Mouse (Mus musculus): ENCODE measurements around the gene Zbtb45. TPM values are rescaled to one million over a fixed set of nuclear protein-coding genes. Genes with fewer than 3 reads are reported as not detected.

Gene Zbtb45
- polyA plus RNA-seq, 1 experiment from 2014 or later: 29.8 TPM

DNA sequence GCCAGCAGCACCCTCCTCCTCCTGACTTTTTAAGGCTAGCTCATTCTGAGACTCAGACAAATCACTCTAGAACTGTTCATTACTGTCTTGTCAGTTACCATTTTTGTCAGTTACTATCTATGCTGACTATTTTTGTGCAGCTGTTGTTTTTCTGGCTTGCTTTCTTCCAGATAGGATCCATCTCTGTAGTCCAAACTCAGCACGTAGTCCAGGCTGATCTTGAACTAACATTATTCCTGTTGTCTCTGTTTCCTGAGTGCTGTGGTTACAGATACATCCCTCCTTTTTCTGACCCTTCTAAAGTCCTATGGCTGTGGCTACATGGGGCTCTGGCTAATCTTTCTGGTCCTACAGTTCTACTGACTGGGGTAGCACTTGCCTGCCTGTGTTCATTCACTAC, 29.3 kb upstream of the Zbtb45 start:
- peak overlapping the region; percentile 75 for H3K4me3 ChIP-seq (ENCODE audit: low read depth, low read length)
- peak overlapping the region; percentile 99 for H3K27ac ChIP-seq (ENCODE audit: low read depth)
- H3K27me3 ChIP-seq (ENCODE audit: insufficient read depth, low read length): peaks cover 17% of the 10 kb centered on the region
- peak overlapping the region; percentile 70 for H3K4me2 ChIP-seq
- TF ChIP-seq CTCF (IDR thresholded peaks at IDR 0.05; ENCODE audit: low read depth): no peak
- no peaks in the 10 kb centered on the region; the same call in 1 of the 2 replicates for H3K9me3 ChIP-seq (ENCODE audit: low read depth, low read length)
- 75% methylated on average over 1 of the region's 1 CpGs for WGBS
- ATAC-seq (ENCODE audit: insufficient read depth): no peak
- peaks cover 18% of the 10 kb centered on the region for H3K36me3 ChIP-seq (ENCODE audit: insufficient read depth)
- no peaks in the 10 kb centered on the region for H3K4me1 ChIP-seq (ENCODE audit: insufficient read depth)
- peak overlapping the region; percentile 93 for H3K9ac ChIP-seq
- no peak for DNase-seq

- Histone ChIP-seq H3K9ac (peak overlapping the region; percentile 93), H3K27me3 (ENCODE audit: insufficient read depth, low read length) (peaks cover 12% of the 10 kb centered on the region), H3K9me3 (ENCODE audit: low read depth, low read length) (no peaks in the 10 kb centered on the region; the same call in 1 of the 2 replicates), H3K4me2 (peak overlapping the region; percentile 70), H3K4me3 (ENCODE audit: low read depth, low read length) (peak overlapping the region; percentile 75), H3K27ac (ENCODE audit: low read depth) (peak overlapping the region; percentile 99), H3K36me3 (ENCODE audit: insufficient read depth) (peaks cover 20% of the 10 kb centered on the region), H3K4me1 (ENCODE audit: insufficient read depth) (no peaks in the 10 kb centered on the region)
- no peak for ATAC-seq (ENCODE audit: insufficient read depth)
- TF ChIP-seq CTCF (IDR thresholded peaks at IDR 0.05; ENCODE audit: low read depth): no peak
- DNase-seq: peak; percentile 61
- 14% methylated on average over 15 of the region's 15 CpGs for WGBS
Observed at GRCm38 (mm10) chr7:13038621-13039169, 28.9 kb upstream of the Zbtb45 start.

DNA sequence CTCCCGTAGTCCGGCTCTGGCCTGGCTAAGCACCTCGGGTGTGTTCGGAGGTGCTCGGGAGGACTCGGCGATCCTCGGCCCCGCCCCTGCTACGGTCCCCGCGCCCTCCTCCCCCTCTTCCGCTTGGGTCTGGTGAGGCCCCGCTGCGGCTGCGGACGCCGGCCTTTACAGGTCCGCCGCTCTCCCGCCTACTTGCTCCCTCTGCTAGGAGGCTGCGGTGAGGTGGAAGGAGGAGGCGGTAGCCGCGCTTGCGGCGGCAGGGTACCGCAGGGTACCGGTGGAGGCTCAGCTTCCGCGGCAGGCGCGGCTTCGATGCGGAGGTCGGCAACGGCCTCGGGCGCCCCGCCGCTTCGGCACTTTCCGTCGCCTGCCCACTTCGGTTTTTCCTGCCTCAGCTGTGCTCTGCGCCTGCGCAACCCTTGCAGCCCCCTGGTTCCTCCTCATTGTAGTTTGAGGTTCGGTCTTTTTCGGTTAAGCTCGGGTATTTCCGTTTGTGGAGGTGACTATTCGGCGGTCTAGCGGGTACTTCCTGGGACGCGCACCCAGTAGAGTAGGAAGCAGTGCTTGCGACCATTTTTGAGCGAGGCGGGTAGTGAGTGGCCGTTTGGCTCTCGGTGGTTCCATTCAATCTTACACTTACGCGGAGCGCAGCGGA, 28.2 kb upstream of the Zbtb45 start, which contains the start of gene Ube2m:
Gene Ube2m, minus strand, starts transcription at position 375 of the 655 bp plus-strand sequence.
- Histone ChIP-seq H3K9ac (peak within 1 kb of the TSS; percentile 93), H3K4me3 (ENCODE audit: low read depth, low read length) (peak within 1 kb of the TSS; percentile 75), H3K27me3 (ENCODE audit: insufficient read depth, low read length) (peaks cover 5% of the 10 kb centered on the region), H3K4me1 (ENCODE audit: insufficient read depth) (no peaks in the 10 kb centered on the region), H3K27ac (ENCODE audit: low read depth) (peak within 1 kb of the TSS; percentile 99), H3K4me2 (peak within 1 kb of the TSS; percentile 93), H3K36me3 (ENCODE audit: insufficient read depth) (peaks cover 27% of the 10 kb centered on the region), H3K9me3 (ENCODE audit: low read depth, low read length) (no peaks in the 10 kb centered on the region)
- under 1% methylated on average over 65 of the region's 65 CpGs for WGBS
- ATAC-seq (ENCODE audit: insufficient read depth) (peak; percentile 92), DNase-seq (peak; percentile 100)
- no peak for TF ChIP-seq CTCF (IDR thresholded peaks at IDR 0.05; ENCODE audit: low read depth)

DNA sequence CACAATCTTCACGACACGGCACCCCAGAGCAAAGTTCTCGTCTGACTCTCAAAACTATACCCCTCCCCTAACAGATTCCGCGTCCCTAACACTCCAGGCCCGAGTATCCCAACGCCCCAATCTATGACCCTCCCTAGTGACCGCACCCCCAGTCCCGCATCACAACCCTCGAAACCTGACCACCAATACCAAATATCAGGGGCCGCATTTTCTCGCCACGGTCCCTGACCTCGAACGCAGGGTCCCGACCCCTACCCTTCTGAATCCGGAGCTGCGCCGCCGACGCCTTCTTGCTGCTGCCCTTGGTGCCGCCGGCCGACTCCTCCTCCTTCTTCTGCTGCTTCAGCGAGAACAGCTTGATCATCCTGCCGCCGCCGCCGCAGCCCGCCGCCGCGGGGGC, 27.5 kb upstream of the Zbtb45 start:
- H3K4me2 ChIP-seq: peak overlapping the region; percentile 93
- no peaks in the 10 kb centered on the region for H3K9me3 ChIP-seq (ENCODE audit: low read depth, low read length)
- WGBS: under 1% methylated on average over 32 of the region's 33 CpGs
- H3K27ac ChIP-seq (ENCODE audit: low read depth): peak overlapping the region; percentile 99
- peaks cover 33% of the 10 kb centered on the region for H3K36me3 ChIP-seq (ENCODE audit: insufficient read depth)
- H3K4me3 ChIP-seq (ENCODE audit: low read depth, low read length): peak overlapping the region; percentile 75
- peak overlapping the region; percentile 93 for H3K9ac ChIP-seq
- H3K4me1 ChIP-seq (ENCODE audit: insufficient read depth): no peaks in the 10 kb centered on the region
- ATAC-seq (ENCODE audit: insufficient read depth) (no peak), DNase-seq (no peak)
- H3K27me3 ChIP-seq (ENCODE audit: insufficient read depth, low read length): no peaks in the 10 kb centered on the region
- no peak for TF ChIP-seq CTCF (IDR thresholded peaks at IDR 0.05; ENCODE audit: low read depth)

DNA sequence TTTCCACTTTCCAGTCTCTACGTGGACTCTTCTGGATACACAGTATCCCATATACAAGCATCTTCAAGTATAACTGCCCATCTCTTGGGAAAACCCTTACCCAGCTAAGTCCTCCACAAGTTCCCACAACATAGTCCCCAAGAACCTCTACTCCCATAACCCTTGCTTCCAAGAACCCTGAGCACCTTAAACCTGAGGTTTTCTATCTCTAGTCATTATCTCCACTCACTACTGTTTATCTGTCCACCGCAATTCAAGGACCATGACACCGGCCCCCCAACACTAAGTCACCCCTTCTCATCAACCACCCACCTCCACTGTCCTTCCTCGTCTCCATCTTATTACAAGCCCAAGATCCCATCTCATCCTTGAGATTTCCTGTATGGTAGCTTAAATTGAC, 27.0 kb upstream of the Zbtb45 start:
- no peak for TF ChIP-seq CTCF (IDR thresholded peaks at IDR 0.05; ENCODE audit: low read depth)
- 37% methylated on average over 4 of the region's 4 CpGs for WGBS
- ATAC-seq (ENCODE audit: insufficient read depth) (no peak), DNase-seq (no peak)
- Histone ChIP-seq H3K27me3 (ENCODE audit: insufficient read depth, low read length) (no peaks in the 10 kb centered on the region), H3K9me3 (ENCODE audit: low read depth, low read length) (no peaks in the 10 kb centered on the region), H3K9ac (peak overlapping the region; percentile 93), H3K4me2 (peak overlapping the region; percentile 93), H3K27ac (ENCODE audit: low read depth) (peak overlapping the region; percentile 34; the same call in 1 of the 2 replicates), H3K36me3 (ENCODE audit: insufficient read depth) (peaks cover 39% of the 10 kb centered on the region), H3K4me1 (ENCODE audit: insufficient read depth) (no peaks in the 10 kb centered on the region), H3K4me3 (ENCODE audit: low read depth, low read length) (peak overlapping the region; percentile 75)

GRCm38 (mm10) chr7:13035211-13035855, 25.5 kb upstream of the Zbtb45 start:
- Histone ChIP-seq H3K9me3 (ENCODE audit: low read depth, low read length) (no peaks in the 10 kb centered on the region), H3K4me1 (ENCODE audit: insufficient read depth) (no peaks in the 10 kb centered on the region), H3K27me3 (ENCODE audit: insufficient read depth, low read length) (no peaks in the 10 kb centered on the region), H3K4me3 (ENCODE audit: low read depth, low read length) (peak overlapping the region; percentile 63), H3K27ac (ENCODE audit: low read depth) (peak overlapping the region; percentile 89), H3K9ac (0 out of 2 replicates have a peak overlapping the region, but pooled peaks have one; percentile 16), H3K4me2 (peak overlapping the region; percentile 90), H3K36me3 (ENCODE audit: insufficient read depth) (peaks cover 54% of the 10 kb centered on the region)
- TF ChIP-seq CTCF (IDR thresholded peaks at IDR 0.05; ENCODE audit: low read depth): no peak; the same call in 1 of the 2 replicates
- 83% methylated on average over 17 of the region's 17 CpGs for WGBS
- ATAC-seq (ENCODE audit: insufficient read depth) (no peak), DNase-seq (no peak)
